31 mouse cellular contexts compared by ENCODE assay signal in the genomic region with DNA sequence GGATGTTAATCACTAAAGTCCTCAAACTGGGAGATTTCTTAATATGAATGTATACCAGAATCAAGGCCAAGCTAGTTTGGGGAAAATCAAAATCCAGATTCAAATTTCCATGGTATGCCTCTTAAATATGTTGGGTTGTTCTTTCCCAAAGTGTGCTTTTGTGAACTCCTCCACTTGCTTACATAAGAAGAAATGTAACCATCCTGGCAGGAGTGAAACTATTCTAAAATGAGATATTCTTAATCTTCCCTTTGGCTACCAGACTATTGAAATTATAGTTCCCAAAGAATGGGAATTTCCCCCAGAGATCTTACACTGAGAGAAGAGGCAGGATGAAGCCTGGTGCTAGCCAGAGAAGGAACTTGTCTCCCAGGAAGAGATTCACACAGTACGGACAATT. TPM values are rescaled to one million over a fixed set of nuclear protein-coding genes. Genes with fewer than 3 reads are reported as not detected.
DNase-seq lines count a peak whose midpoint lies in the region; ATAC-seq and TF ChIP-seq lines count a peak whose summit lies in the region.
"Had no signal": no experiment of that assay in that cellular context is flagged by ENCODE, and none has a peak within 500 bp of the region (broad histone marks: within the 10 kb centered on the region; RNA-seq: fewer than 3 reads in every experiment).

No protein-coding gene starts in this region.

- H3K9me3 ChIP-seq in hindbrain, embryonic 14.5 days (ENCODE audit: control insufficient read depth, low read length): no peaks in the 10 kb centered on the region
- no peaks in the 10 kb centered on the region for H3K9me3 ChIP-seq in hindbrain, embryonic 10.5 days
- no peaks in the 10 kb centered on the region for H3K9me3 ChIP-seq in lung, embryonic 14.5 days (ENCODE audit: low read depth, low read length)
- H3K9me3 ChIP-seq in stomach, embryonic 16.5 days (replicated peaks; ENCODE audit: control insufficient read depth, low read length): no peaks in the 10 kb centered on the region
- no peaks in the 10 kb centered on the region for H3K9me3 ChIP-seq in stomach, postnatal 0 days (ENCODE audit: control insufficient read depth, low read length)
- H3K9me3 ChIP-seq: embryonic facial prominence, embryonic 12.5 days; embryonic facial prominence, embryonic 15.5 days; G1E; heart, embryonic 10.5 days; hindbrain, embryonic 12.5 days had no signal

- no peak overlapping the region for H3K4me2 ChIP-seq in hindbrain, embryonic 14.5 days (replicated peaks)
- H3K4me2 ChIP-seq in lung, embryonic 14.5 days: no peak overlapping the region
- H3K4me2 ChIP-seq in stomach, embryonic 16.5 days (ENCODE audit: low read depth, low read length): no peak overlapping the region
- no peak overlapping the region for H3K4me2 ChIP-seq in stomach, postnatal 0 days (replicated peaks; ENCODE audit: low read depth)
- H3K4me2 ChIP-seq: embryonic facial prominence, embryonic 12.5 days; embryonic facial prominence, embryonic 15.5 days; heart, embryonic 13.5 days; hindbrain, embryonic 12.5 days had no signal

- 94% methylated on average over 1 of the region's 1 CpGs for WGBS in hindbrain, embryonic 14.5 days
- WGBS in hindbrain, embryonic 10.5 days: 89% methylated on average over 1 of the region's 1 CpGs
- 81% methylated on average over 1 of the region's 1 CpGs for WGBS in lung, embryonic 14.5 days
- WGBS in stomach, embryonic 16.5 days: 89% methylated on average over 1 of the region's 1 CpGs
- 92% methylated on average over 1 of the region's 1 CpGs for whole genome bisulfite sequencing in stomach, postnatal 0 days

- no peak for ATAC-seq in hindbrain, embryonic 14.5 days (ENCODE audit: low FRiP score)
- ATAC-seq in lung, embryonic 14.5 days (ENCODE audit: insufficient read depth): no peak
- no peak for ATAC-seq in stomach, embryonic 16.5 days (ENCODE audit: insufficient read depth, low FRiP score)
- no peak for ATAC-seq in stomach, postnatal 0 days (ENCODE audit: low FRiP score, low TSS enrichment)
- ATAC-seq: forebrain, embryonic 14.5 days; forebrain, postnatal 0 days; hindbrain, embryonic 16.5 days had no signal

- no peak for TF ChIP-seq CTCF in lung, embryonic 14.5 days (IDR thresholded peaks at IDR 0.05; ENCODE audit: low read depth)
- TF ChIP-seq CTCF in stomach, postnatal 0 days (IDR thresholded peaks at IDR 0.05; ENCODE audit: low read depth): no peak

- no peaks in the 10 kb centered on the region for H3K27me3 ChIP-seq in hindbrain, embryonic 14.5 days (ENCODE audit: control insufficient read depth, insufficient read depth, low read length)
- no peaks in the 10 kb centered on the region for H3K27me3 ChIP-seq in hindbrain, embryonic 10.5 days (ENCODE audit: insufficient read depth, poor library complexity, severe bottlenecking)
- no peaks in the 10 kb centered on the region for H3K27me3 ChIP-seq in lung, embryonic 14.5 days (ENCODE audit: insufficient read depth, low read length)
- no peaks in the 10 kb centered on the region for H3K27me3 ChIP-seq in stomach, embryonic 16.5 days (ENCODE audit: control insufficient read depth, insufficient read depth, low read length)
- H3K27me3 ChIP-seq in stomach, postnatal 0 days (ENCODE audit: control insufficient read depth, insufficient read depth, low read length): no peaks in the 10 kb centered on the region
- H3K27me3 ChIP-seq: CH12.LX; embryonic facial prominence, embryonic 12.5 days; embryonic facial prominence, embryonic 15.5 days; heart, embryonic 13.5 days; hindbrain, embryonic 12.5 days; Patski had no signal

- H3K9ac ChIP-seq in hindbrain, embryonic 14.5 days: no peak overlapping the region
- no peak overlapping the region for H3K9ac ChIP-seq in lung, embryonic 14.5 days
- H3K9ac ChIP-seq in stomach, embryonic 16.5 days (ENCODE audit: low read length): no peak overlapping the region
- H3K9ac ChIP-seq in stomach, postnatal 0 days (ENCODE audit: low read length): no peak overlapping the region
- H3K9ac ChIP-seq: embryonic facial prominence, embryonic 12.5 days; embryonic facial prominence, embryonic 15.5 days; forebrain, postnatal 0 days; heart, embryonic 13.5 days; hindbrain, embryonic 12.5 days had no signal

- no peak overlapping the region for H3K4me3 ChIP-seq in hindbrain, embryonic 14.5 days (replicated peaks; ENCODE audit: low read length)
- no peak overlapping the region for H3K4me3 ChIP-seq in hindbrain, embryonic 10.5 days
- H3K4me3 ChIP-seq in lung, embryonic 14.5 days (ENCODE audit: low read depth, low read length): no peak overlapping the region
- H3K4me3 ChIP-seq in stomach, embryonic 16.5 days (replicated peaks; ENCODE audit: low read length): no peak overlapping the region
- no peak overlapping the region for H3K4me3 ChIP-seq in stomach, postnatal 0 days (ENCODE audit: low read depth, low read length)
- H3K4me3 ChIP-seq: embryonic facial prominence, embryonic 12.5 days; embryonic facial prominence, embryonic 15.5 days; heart, adult 2 months; heart, embryonic 10.5 days; heart, embryonic 13.5 days; hindbrain, embryonic 12.5 days had no signal

- no peak for TF ChIP-seq EP300 in stomach, postnatal 0 days (optimal IDR thresholded peaks at IDR 0.05)

- DNase-seq in hindbrain, embryonic 14.5 days (ENCODE audit: low spot score): peak; percentile 10
- no peak for DNase-seq in hindbrain, embryonic 10.5 days (ENCODE audit: low spot score)
- DNase-seq in lung, embryonic 14.5 days: no peak
- DNase-seq in lung, adult 18-20 months: no peak
- no peak for DNase-seq in stomach, postnatal 0 days (ENCODE audit: low spot score)
- DNase-seq: adrenal gland, postnatal 10 days; adrenal gland, postnatal 36 days; B cell, adult 2 months; cerebellum, adult 11 months; cerebellum, adult 2 months; cerebellum, adult 9-11 months; cerebellum, postnatal 25 days; forebrain, postnatal 0 days; gastrocnemius, postnatal 10 days; gastrocnemius, postnatal 36 days; heart, adult 2 months; heart, postnatal 14 days; heart, postnatal 4 days had no signal

- H3K27ac ChIP-seq in hindbrain, embryonic 14.5 days: no peak overlapping the region
- no peak overlapping the region for H3K27ac ChIP-seq in hindbrain, embryonic 10.5 days
- 0 out of 2 replicates have a peak overlapping the region, but pooled peaks have one; percentile 30 for H3K27ac ChIP-seq in lung, embryonic 14.5 days (ENCODE audit: low read depth)
- H3K27ac ChIP-seq in stomach, embryonic 16.5 days (ENCODE audit: low read length): peak overlapping the region; percentile 19; the same call in 1 of the 2 replicates
- H3K27ac ChIP-seq in stomach, postnatal 0 days (replicated peaks): no peak overlapping the region
- H3K27ac ChIP-seq: embryonic facial prominence, embryonic 12.5 days; embryonic facial prominence, embryonic 15.5 days; heart, adult 2 months; heart, embryonic 10.5 days; heart, embryonic 13.5 days; hindbrain, embryonic 12.5 days had no signal

- no peaks in the 10 kb centered on the region for H3K4me1 ChIP-seq in hindbrain, embryonic 14.5 days (replicated peaks; ENCODE audit: control insufficient read depth, insufficient read depth, low read length)
- no peaks in the 10 kb centered on the region for H3K4me1 ChIP-seq in hindbrain, embryonic 10.5 days (replicated peaks)
- no peaks in the 10 kb centered on the region for H3K4me1 ChIP-seq in lung, embryonic 14.5 days (ENCODE audit: insufficient read depth)
- peaks cover 10% of the 10 kb centered on the region for H3K4me1 ChIP-seq in stomach, embryonic 16.5 days (ENCODE audit: control insufficient read depth, insufficient read depth, low read length)
- H3K4me1 ChIP-seq in stomach, postnatal 0 days (replicated peaks; ENCODE audit: control insufficient read depth, insufficient read depth): no peaks in the 10 kb centered on the region
- H3K4me1 ChIP-seq: embryonic facial prominence, embryonic 12.5 days; embryonic facial prominence, embryonic 15.5 days; hindbrain, embryonic 12.5 days had no signal

- no peaks in the 10 kb centered on the region for H3K36me3 ChIP-seq in hindbrain, embryonic 14.5 days (replicated peaks; ENCODE audit: control insufficient read depth, insufficient read depth)
- H3K36me3 ChIP-seq in hindbrain, embryonic 10.5 days: no peaks in the 10 kb centered on the region
- no peaks in the 10 kb centered on the region for H3K36me3 ChIP-seq in lung, embryonic 14.5 days (ENCODE audit: insufficient read depth)
- no peaks in the 10 kb centered on the region for H3K36me3 ChIP-seq in stomach, embryonic 16.5 days (ENCODE audit: control insufficient read depth, insufficient read depth, low read length)
- no peaks in the 10 kb centered on the region for H3K36me3 ChIP-seq in stomach, postnatal 0 days (ENCODE audit: control insufficient read depth, insufficient read depth, low read length)
- H3K36me3 ChIP-seq: embryonic facial prominence, embryonic 12.5 days; embryonic facial prominence, embryonic 15.5 days; G1E; heart, embryonic 10.5 days; heart, embryonic 13.5 days; hindbrain, embryonic 12.5 days had no signal

RNA-seq across cellular contexts. Expression of gene Tnfsf18, which starts 42.2 kb away (rescaled TPM):
- 0.19 TPM in 1 of 2 replicates, not detected in the other for polyA plus RNA-seq in hindbrain, embryonic 14.5 days (2014; fragmentation: Nextera tagmentation; extraction: Ambion mirVana)
- polyA plus RNA-seq in hindbrain, embryonic 10.5 days (2016; fragmentation: Nextera tagmentation; extraction: Ambion mirVana): not detected in 2 replicates
- polyA plus RNA-seq in lung, embryonic 14.5 days (2014; fragmentation: Nextera tagmentation; extraction: Ambion mirVana): 0.12 TPM in 1 of 2 replicates, not detected in the other
- polyA plus RNA-seq in stomach, embryonic 16.5 days (2015; fragmentation: Nextera tagmentation; extraction: Ambion mirVana): 0.14 TPM in 1 of 2 replicates, not detected in the other
- polyA plus RNA-seq in stomach, postnatal 0 days (2015; fragmentation: Nextera tagmentation; extraction: Ambion mirVana): not detected in 2 replicates
- polyA plus RNA-seq: cerebellum, adult 2 months; embryonic facial prominence, embryonic 12.5 days; forebrain, embryonic 11.5 days; forebrain, embryonic 14.5 days; forebrain, postnatal 0 days; G1E; heart, adult 2 months; heart, embryonic 10.5 days; heart, embryonic 16.5 days; hindbrain, embryonic 12.5 days; hindbrain, embryonic 16.5 days; Patski had no signal

RNA-seq across cellular contexts. Expression of gene Tnfsf4, which starts 57.0 kb away (rescaled TPM):
- 0.11 TPM in 1 of 2 replicates, not detected in the other for polyA plus RNA-seq in hindbrain, embryonic 14.5 days (2014; fragmentation: Nextera tagmentation; extraction: Ambion mirVana)
- polyA plus RNA-seq in hindbrain, embryonic 10.5 days (2016; fragmentation: Nextera tagmentation; extraction: Ambion mirVana): 0.09 TPM in 1 of 2 replicates, not detected in the other
- not detected in 2 replicates for polyA plus RNA-seq in lung, embryonic 14.5 days (2014; fragmentation: Nextera tagmentation; extraction: Ambion mirVana)
- polyA plus RNA-seq in stomach, embryonic 16.5 days (2015; fragmentation: Nextera tagmentation; extraction: Ambion mirVana): 0.06 and 0.16 TPM in 2 replicates
- 0.05 and 0.24 TPM in 2 replicates for polyA plus RNA-seq in stomach, postnatal 0 days (2015; fragmentation: Nextera tagmentation; extraction: Ambion mirVana)
- polyA plus RNA-seq: cerebellum, adult 2 months; embryonic facial prominence, embryonic 12.5 days; forebrain, embryonic 11.5 days; forebrain, embryonic 14.5 days; forebrain, postnatal 0 days; G1E; heart, adult 2 months; heart, embryonic 10.5 days; heart, embryonic 13.5 days; hindbrain, embryonic 12.5 days; hindbrain, embryonic 16.5 days; Patski had no signal

Comparison
In these comparisons a context has a peak if more than half of its experiments do, and no peak if none do; other contexts are left out.
1. H3K27ac ChIP-seq: peak in lung, embryonic 14.5 days (single experiment) and stomach, embryonic 16.5 days (single experiment); none in hindbrain, embryonic 14.5 days (single experiment), hindbrain, embryonic 10.5 days (single experiment) and stomach, postnatal 0 days (single experiment).